Mouse (Mus musculus) erythroblast, adult 5-6 weeks (primary cell): Measurements from ENCODE around the gene 1500011B03Rik. TPM values are rescaled to one million over a fixed set of nuclear protein-coding genes. Genes with fewer than 3 reads are reported as not detected.

Source experiments
- ATAC-seq: replicated peaks from 2 replicates; pipeline ENCODE4 v1.8.0; 2016; ENCODE audit warnings: moderate number of reproducible peaks, mild to moderate bottlenecking, moderate TSS enrichment, inconsistent platforms; ENCODE audit not compliant: poor library complexity, low FRiP score, severe bottlenecking
- total RNA-seq, 2 experiments: library from RNA; stranded (forward) in 1 of 2; stranded (reverse) in 1 of 2; fragments of 150-400 nt in 1 of 2; fragments of 200-764, 138-1000 nt in 1 of 2; gene quantifications; 2 replicates each; pipeline versions ENCODE4 v1.2.3 to v1.2.4; 2015 to 2017; ENCODE audit warnings: low replicate concordance in 2 of 2

The 1500011B03Rik gene
- total RNA-seq, 2 experiments from 2014 or later, result 2.4 to 24.8 TPM

- ATAC-seq, result no peak
Observed at GRCm38 (mm10) chr5:114793317-114793716, 30.0 kb downstream of the 1500011B03Rik start.

- ATAC-seq, result no peak
Observed at GRCm38 (mm10) chr5:114785196-114785595, 38.1 kb downstream of the 1500011B03Rik start.

- ATAC-seq, result no peak
Observed at GRCm38 (mm10) chr5:114784622-114785165, 38.6 kb downstream of the 1500011B03Rik start.

GRCm38 (mm10) chr5:114783405-114784163 is 39.7 kb downstream of the 1500011B03Rik start:
- peak; percentile 40 for ATAC-seq

GRCm38 (mm10) chr5:114782991-114783390 is 40.3 kb downstream of the 1500011B03Rik start:
- no peak for ATAC-seq

GRCm38 (mm10) chr5:114780912-114781311 is 42.4 kb downstream of the 1500011B03Rik start:
- ATAC-seq, result no peak

GRCm38 (mm10) chr5:114779956-114780489 is 43.2 kb downstream of the 1500011B03Rik start:
- ATAC-seq, result no peak

GRCm38 (mm10) chr5:114776174-114776573 is 47.1 kb downstream of the 1500011B03Rik start:
- ATAC-seq, result no peak

- no peak for ATAC-seq
Observed at GRCm38 (mm10) chr5:114775056-114775979, 48.0 kb downstream of the 1500011B03Rik start, which contains the start of gene Git2. TSS of gene Git2 (minus strand) at chr5:114775517.

- ATAC-seq, result peak; percentile 76
Observed at GRCm38 (mm10) chr5:114774403-114775051, 48.7 kb downstream of the 1500011B03Rik start, which contains the start of gene Ankrd13a. TSS of gene Ankrd13a (plus strand) at chr5:114774677.

GRCm38 (mm10) chr5:114773780-114774179 is 49.5 kb downstream of the 1500011B03Rik start:
- ATAC-seq, result 0 out of 2 replicates have a peak, but pooled peaks have one; percentile 7

GRCm38 (mm10) chr5:114773211-114773710 is 50.0 kb downstream of the 1500011B03Rik start:
- ATAC-seq, result peak; percentile 76

- 0 out of 2 replicates have a peak, but pooled peaks have one; percentile 20 for ATAC-seq
Observed at GRCm38 (mm10) chr5:114772456-114773203, 50.6 kb downstream of the 1500011B03Rik start.

GRCm38 (mm10) chr5:114771796-114772195 is 51.5 kb downstream of the 1500011B03Rik start:
- ATAC-seq, result no peak

- ATAC-seq, result no peak
Observed at GRCm38 (mm10) chr5:114769786-114770185, 53.5 kb downstream of the 1500011B03Rik start.

GRCm38 (mm10) chr5:114767185-114767584 is 56.1 kb downstream of the 1500011B03Rik start:
- no peak for ATAC-seq

GRCm38 (mm10) chr5:114766686-114767085 is 56.6 kb downstream of the 1500011B03Rik start:
- ATAC-seq, result no peak
